Mouse (Mus musculus) naive thymus-derived CD4-positive, alpha-beta T cell, adult 2 months (primary cell): ENCODE measurements around the gene Dapk1.
"Not testable (repeated sequence)": the region's sequence is repeated elsewhere in the genome, so short reads cannot be mapped to it uniquely, and the experiment has no call there.

Experiments used
- DNase-seq: peaks from one replicate; pipeline ENCODE4 v3.0.0-alpha.2; 2011; ENCODE audit warnings: low read depth

Gene Dapk1

DNA sequence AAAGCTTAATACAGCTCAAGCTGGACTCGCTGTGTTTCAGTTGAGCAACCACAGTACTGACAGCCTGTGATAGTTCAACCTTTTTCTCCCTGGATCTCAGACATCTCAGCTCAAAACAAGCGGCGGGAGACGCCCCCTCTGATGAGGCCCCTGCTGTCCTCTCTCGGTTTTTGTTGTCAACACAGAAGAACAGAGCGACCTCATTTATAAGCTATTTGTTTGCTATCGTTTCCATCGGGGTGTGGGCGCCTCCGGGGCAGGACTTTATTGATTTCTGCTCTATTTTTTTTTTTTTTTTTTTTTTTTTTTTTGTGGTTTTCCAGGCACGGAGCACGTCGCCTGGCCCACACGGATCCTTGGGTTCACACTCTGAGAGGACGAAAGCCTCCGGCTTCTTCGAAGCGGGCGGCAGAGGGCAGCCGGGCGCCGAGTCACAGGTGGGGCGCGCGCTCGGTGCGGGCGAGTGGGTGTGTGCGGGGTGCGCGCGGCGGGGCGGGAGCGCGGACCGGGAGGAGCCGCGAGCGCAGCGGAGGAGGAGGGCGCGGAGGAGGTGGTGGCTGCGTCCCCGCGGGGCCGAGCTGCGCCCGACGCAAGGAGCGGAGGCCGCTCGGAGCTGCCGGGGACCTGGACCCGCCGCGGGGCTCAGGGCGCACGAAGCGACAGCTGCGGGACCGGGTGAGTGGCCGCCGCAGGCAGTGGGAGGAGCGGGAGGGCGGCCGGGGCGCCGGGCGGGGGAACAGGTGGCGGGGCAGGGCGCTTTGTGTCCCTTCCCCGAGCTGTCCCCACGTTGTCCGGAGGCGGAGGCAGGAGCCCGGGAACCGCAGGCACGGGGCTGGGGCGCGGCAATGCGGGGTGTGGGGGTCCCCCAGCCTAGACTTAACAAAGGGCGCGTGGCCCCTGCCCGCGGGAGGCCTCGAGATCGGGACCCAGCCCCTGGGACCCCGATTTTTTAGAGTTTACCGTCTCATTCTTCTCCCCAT is at the start of gene Dapk1:
TSS of gene Dapk1 (plus strand) at position 512 of the 980 bp plus-strand sequence.
- peak; percentile 74 for DNase-seq

DNA sequence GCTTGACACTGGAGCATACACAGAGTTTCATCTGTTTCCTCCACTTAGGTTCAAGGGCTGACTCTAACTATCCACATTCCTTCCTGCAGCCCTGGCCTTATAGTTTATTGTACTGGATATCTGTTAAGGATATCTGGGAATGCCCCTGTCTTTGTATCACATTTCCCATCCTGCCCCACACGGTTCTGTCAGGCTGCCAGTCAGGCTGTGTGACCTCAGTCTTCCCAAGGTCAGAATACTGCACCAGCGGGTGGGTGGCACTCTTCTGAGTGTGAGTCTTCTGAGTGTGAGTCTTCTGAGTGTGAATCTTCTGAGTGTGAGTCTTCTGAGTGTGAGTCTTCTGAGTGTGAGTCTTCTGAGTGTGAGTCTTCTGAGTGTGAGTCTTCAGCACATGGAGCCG is 48.4 kb upstream of the Dapk1 start:
- no peak for DNase-seq

DNA sequence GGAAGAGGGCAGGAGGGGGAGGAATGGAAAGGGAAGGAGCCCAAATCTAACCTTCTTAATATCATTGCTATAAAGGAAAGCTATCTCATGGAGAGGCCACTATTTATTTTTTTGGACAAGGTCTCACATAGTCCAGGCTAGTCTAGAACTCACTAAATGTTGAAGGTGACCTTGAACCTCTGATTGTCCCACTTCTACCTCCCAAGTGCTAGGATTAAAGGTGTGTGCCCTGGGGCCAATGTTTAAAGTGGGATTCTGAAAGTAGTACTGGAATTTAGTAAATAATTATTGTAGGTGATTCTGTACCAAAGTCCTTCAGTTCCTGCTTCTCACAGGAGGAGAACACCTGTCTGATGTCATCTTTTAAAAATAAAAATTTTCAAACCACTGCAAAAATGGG is 45.3 kb upstream of the Dapk1 start:
- no peak for DNase-seq

DNA sequence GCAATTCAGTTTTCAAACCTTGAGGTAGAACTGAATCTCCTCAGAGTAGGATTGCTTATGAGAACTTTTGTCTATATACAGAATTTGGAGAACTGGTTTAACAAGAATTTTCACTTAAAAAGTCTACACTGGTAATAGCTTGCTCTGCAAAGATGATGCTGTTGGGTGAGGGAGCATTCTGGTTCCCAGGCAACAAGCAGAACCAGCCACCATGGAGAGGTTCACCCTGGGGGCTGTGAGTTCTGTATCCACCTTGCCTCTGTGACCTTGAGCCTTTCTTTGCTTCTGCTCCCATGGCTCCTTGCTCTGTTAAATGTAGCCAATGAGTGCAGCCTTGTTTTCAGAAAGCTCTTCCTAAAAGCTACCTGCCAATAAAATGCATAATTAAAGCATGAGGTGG is 44.8 kb upstream of the Dapk1 start:
- no peak for DNase-seq

DNA sequence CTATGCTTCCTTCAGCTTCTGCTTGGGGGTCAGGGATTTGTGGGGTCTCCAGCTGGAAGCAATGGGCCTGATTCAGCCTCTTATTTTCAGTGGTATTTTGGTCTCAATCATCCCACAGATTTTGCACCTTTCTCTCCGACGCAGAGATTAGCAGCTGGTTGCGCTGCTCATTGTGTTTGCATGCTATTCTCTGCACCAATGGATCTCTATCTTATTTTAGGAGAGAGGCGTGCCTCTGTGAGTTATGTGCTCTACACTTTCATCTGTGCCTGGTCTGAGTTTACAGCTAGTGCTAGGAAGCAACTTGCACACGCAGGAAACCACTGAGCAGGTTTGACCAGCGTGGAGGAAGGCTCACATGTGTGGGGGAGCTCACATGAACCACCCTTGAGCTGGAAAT is 37.4 kb upstream of the Dapk1 start:
- DNase-seq, result no peak

DNA sequence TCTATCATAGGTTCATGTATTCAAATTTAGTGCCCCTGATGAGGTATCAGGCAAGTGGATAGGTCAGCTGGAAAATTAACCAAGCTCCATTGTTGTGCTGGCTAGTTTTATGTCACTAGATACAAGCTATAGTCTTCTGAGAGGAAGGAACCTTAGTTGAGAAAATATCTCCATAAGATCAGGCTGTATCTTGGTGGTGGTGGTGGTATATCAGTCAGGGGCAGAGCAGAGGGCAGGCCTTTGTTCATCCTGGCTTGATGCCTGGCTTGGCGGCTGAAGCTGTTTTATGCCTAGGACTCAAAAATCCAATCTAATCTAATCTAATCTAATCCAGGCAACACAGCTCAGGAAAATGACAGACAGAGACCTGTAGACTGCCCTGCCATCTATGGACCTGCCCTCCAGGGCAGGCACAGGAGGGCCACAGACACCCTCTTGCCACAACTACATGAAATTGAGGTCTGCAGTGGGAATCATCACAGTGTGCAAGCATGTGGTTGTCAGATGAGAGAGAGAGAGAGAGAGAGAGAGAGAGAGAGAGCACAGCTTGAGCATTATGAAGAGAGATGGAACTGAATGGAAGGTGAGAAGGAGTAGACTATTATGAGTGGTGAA is 32.7 kb upstream of the Dapk1 start:
- no peak for DNase-seq

DNA sequence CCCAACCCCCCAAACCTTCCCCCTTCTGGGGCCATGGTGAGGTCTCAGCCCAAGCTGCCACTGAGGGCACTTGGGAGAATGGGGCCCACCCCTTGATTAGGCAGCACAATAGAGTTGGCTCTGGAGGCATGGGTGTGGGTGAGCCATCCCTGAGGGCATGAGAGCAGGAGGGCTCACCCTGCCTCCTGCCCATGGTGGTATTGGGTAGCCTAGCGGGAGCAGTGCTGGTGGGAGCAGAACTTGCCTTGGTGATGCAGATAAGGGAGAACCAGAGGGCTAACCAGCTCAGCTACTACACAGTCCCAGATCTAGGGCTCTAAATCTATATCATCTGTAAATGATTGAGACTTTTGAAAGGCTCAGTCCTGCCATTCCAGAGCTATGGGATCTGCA is 32.2 kb upstream of the Dapk1 start:
- no peak for DNase-seq

DNA sequence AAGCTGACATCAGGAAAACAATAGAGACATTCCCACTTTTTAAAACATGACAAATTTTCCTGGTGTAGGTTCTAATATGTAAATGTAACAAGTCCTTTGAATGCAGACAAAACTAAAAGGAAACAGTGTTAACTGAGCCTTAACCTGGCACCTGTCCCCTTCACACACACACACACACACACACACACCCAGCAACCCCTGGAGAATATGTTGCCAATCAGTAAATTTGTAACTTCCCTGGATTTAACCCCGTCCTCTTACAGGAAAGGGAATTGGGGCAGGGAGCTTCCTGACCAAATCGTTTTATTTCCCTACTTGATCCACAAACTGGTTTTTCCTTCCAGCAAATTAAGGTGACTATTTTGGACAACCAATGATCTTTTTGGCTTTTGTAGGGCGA is 28.2 kb upstream of the Dapk1 start:
- DNase-seq, result no peak

DNA sequence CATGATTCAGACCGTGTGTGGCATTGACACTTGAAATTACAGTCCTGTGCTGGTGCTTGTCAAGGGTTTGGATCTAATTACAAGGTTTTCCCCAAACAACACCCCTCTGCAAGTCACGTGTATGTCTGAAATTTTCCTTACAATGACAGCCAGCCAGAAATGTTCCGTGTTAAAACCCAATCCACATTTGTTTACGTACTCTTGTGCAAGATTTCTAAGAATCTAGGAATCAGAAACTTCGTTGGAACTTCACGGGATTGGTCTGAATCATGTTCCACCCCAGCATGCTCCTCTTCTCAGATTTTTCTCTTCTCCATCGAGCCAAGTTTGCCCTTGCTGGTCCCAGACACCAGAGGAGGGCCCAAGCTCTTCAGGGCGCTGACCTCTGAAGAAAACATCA is 27.8 kb upstream of the Dapk1 start:
- no peak for DNase-seq

DNA sequence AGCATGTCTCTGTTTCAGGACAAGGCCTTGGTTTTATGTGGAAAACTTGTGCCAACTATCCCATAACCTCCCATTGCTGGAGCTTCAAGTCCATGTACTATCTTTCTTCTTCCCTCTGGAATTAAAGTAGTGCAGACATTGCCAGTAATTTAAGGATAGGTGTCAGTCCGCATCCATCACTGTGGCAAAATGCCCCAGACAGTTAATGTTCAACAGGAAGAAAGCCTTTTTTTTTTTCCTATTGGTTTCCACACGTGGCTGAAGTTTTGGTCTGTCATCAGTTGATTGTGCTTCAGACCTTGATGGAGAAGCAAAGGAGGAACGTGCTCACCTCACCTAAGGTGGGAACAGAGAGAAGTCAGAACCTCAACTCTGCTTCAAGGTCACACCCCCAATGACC is 23.2 kb upstream of the Dapk1 start:
- no peak for DNase-seq

DNA sequence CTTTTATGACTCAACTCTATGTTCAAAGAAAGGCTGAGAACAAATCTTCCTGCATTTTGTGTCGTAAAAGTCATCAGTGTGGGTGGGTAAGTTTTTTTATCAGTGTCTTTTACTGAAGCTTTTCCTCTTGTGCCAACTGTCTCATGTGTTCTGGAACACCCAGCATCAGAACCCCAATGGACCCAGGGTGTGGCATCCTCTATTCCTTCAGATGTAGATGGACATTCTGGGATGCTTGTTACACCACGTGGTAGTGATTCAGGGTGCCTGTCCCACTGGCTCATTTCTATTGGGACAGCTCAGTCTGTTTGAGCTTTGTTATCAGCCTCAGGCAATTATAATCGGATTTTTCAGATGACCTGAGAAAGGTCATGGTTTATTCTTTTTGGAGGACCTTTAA is 6.9 kb upstream of the Dapk1 start:
- DNase-seq, result no peak

DNA sequence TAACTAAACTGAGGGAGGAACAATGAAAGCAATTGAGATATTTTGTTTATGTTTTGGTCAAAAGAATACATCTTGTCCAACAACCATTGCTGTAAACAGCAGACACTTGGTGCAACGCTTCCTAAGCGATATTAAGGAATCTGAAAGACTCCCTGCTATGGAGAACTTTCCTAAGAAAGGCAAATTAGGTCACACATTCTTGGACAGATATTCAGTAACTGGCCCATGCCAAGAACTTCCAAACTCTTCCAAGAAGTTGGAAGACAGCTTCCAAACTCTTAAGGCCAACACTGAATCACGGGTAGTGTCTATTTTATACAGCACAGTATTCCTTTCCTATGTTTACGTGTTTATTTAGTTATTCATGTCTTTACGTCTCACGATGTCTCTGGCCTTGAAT is 6.2 kb upstream of the Dapk1 start:
- no peak for DNase-seq

DNA sequence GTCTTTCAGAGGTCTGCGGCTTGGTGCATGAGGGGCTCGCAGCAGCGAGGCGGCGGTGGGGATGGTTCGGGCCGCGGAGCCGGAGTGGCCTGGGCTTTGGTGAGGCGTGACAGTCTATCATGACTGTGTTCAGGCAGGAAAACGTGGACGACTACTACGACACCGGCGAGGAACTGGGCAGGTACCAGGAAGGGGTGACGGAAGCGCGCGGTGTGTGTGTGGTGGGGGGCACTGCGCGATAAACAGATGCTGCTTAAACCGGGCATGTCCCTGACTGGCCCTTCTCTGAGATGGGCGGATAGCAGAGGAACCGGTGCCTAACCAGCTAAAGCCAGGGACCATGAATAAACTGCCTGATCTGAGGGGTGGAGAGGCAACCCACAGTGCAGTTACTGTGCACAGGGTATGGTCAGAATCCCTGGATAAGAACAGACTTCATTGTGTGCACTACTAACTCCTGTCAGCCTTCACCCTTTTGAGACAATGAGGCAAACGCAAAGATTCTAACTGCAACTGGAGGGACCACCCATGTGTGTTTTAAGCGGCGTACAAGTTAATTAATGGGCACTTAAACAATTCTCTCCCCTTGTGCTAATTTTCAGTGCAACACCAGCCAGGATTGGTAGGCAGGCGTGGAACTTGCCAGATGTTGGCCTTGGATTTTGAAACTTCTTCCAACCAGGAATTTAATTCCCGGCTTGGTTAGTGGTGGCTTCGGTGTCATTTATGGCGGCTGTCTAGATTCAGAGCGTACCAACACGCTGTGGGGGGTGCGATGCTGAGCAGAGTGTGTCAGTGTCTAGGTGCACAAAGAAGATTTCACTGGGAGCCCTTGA is 887 bp downstream of the Dapk1 start:
- peak; percentile 59 for DNase-seq

DNA sequence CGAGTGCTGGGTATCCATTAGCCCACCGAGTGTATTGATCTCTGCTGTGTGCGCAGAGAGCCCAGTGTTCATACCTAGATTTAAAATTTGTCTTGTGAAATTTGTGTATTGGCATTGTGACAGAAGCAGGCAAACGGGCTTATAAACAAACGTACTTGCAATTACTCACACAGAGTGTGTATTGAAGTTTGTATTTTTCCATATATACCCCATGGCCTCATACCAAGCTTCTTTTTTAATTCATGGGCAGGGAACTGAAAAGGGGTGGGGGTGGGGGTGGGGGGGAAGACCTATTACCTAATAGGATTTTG is 1.5 kb downstream of the Dapk1 start:
- no peak for DNase-seq

DNA sequence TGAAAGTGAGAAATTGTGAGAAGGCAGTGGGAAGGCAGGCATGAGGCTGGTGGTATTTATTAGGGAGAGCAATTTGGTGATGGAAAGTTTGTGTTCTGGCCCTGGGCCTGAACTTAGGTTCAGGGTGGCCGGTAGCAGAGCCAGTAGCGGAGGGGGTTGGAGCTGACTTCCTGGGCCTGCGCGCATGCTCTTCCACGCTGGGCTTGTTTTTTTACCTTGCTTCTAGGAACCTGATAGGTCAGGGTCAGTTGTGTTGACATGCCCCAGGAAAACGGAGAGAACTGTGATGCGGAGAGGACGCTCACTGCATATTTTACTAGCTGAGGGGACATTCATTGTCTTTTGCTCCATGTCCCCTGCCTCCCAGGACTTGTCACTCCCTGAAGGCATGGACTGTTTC is 5.7 kb downstream of the Dapk1 start:
- DNase-seq, result no peak

DNA sequence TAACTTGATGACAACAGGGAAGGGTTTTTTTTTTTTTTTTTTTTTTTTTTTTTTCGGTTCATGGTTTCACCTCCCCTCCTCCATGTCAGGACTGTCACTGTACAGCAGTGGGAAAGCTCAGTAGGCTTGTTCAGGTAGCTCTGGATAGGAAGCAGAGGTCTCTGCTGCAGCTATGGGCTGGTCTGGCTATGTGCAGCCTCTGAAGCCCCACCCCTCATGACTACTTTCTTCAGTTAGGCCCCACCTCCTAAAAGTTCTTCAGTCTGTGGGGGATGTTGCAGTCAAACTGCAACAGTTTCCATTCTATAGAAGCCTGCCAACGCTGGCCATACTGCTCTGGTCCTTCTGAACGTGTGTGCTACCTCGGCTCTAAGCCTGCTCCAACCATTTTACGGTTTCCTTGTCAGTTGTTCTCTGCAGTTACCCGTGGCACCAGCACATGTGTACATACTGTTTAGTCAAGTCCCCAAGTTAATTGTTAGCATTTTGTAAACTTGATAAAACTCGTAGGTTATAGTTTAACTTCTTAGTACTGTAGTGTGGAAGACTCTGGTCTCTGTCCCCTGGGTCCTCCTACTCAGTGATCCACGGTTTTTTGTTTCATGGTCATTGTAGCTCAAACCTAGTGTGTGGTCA is 6.8 kb downstream of the Dapk1 start:
- no peak for DNase-seq

DNA sequence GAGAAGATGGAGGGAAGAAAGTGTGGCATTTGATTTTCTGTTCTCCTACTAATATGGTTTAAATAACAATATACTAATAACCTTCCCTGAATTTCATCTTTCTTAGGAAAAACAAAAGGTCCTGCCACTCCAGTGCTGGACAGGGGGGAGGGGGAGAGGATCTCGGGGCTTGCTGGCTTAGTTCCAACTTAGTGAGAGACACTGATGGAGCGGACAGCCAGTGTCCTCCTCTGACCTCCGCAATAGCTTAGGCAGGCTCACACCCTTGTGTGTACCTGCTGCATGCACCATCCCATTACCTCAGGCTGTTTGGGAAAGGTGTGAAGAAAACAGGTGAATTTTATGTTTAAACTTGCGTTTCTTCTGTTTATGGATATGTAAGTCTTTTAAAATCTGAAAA is 7.5 kb downstream of the Dapk1 start:
- no peak for DNase-seq

DNA sequence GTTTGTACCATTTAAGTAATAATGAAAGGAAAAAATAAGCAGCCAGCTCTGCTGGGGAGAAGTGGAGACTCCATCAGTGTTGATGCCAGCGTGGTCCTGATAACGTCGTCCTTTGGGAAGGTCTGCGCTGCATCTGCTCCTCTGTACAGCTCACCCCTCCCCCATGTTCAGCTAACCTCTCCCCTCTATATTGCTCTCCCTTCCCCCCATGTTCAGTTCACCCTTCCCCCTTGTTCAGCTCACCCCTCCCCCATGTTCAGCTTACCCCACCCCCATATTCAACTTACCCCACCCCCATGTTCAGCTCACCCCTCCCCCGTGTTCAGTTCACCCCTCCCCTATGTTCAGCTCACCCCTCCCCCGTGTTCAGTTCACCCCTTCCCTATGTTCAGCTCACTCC is 8.8 kb downstream of the Dapk1 start:
- DNase-seq, result no peak

DNA sequence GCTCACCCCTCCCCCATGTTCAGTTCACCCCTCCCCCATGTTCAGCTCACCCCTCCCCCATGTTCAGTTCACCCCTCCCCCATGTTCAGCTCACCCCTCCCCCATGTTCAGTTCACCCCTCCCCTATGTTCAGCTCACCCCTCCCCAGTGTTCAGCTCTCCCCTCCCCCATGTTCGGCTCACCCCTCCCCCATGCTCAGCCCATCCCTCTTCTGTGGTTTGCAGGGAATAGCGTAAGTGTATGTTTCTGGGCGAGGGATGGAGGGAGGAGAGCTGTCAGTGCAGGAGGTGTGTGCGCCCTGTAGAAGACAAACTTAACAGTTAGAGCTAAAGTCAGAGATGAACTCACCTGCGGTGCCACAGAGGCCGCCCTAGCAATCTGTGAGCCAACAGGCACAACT is 9.2 kb downstream of the Dapk1 start:
- DNase-seq, result not testable (repeated sequence)

DNA sequence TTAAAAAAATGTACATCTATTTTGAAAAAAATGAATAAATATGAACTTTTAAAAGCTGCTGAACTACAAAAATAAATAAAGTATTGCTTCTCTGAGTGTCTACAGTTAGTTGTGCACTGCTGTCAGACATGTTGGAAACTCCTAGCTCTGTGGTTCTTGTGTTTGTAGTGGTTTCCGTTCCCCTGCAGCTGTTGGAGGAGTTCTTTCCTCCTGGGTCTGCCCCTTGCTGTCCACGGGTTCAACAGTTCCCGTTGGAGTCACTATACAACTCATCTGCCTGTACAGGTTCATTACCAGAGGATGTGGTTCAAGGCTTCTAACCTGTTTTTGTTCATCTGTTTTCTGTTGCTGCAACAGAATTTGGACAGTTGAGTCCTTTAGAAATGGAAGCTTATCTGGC is 10.4 kb downstream of the Dapk1 start:
- DNase-seq, result peak; percentile 41

DNA sequence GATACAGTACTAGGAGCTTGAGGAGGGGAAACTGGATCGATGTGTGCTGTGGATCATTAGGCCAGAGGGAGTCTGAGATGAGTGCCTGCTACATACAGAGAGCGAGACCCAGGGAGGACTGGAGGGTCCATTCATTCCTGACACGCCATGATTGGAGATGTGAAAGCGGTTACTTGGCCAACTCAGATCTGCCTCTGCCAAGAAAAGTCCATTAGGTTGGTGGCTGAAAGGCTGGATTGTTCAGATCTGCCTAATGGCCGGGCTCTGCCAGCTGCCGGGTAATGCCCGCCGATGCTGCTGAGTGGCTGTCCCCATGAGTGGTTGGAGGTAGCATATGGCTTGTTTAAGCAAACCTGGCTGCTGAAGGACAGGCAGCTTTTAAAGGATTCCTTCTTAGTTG is 12.4 kb downstream of the Dapk1 start:
- DNase-seq, result no peak

DNA sequence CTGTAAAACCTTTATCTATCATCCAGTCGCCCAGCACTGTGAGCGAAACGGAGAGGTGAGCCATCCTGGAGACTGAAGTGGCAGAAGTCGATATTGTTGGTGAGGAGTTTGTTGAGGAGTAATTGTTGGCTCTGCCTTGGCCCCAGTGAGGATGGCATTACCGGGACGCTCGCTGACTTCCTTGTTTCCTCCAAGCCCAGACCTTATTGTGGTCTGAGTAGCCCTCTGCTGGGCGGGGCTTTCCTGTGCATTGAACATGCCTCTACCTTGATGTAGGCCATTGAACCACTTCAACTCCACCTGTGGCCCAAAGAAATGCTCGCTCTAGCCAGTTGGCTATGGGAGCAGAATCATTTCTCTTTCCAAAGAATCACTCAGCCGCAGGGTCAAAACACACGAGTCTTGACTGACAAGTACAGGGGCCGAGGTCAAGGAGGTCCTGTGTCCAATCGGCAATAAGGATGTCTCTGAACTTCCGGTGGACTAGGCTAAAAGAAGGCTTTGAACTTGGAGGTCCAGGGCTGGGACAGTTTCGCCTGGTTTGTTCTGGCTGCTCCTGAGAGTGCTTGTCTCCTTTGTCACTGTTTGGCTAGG is 13.4 kb downstream of the Dapk1 start:
- no peak for DNase-seq
